Mouse (Mus musculus) megakaryocyte, adult 5-6 weeks (primary cell): ENCODE results near the gene Mnt. TPM values are rescaled to one million over a fixed set of nuclear protein-coding genes. Genes with fewer than 3 reads are reported as not detected.
A peak's percentile ranks its signal among the peaks of the same experiment; 100 is the strongest.
"Not testable (repeated sequence)": the region's sequence is repeated elsewhere in the genome, so short reads cannot be mapped to it uniquely, and the experiment has no call there.

ENCODE experiments used
- ATAC-seq: 2 replicates; pipeline ENCODE4 v1.8.0; 2016; ENCODE audit warnings: mild to moderate bottlenecking, inconsistent platforms; ENCODE audit not compliant: poor library complexity, severe bottlenecking
- total RNA-seq, 2 experiments: library from RNA; stranded (forward) in 1 of 2; stranded (reverse) in 1 of 2; fragments of 153-499, 151-499 nt in 1 of 2; fragments of 221-1000, 200-1000 nt in 1 of 2; gene quantifications; 2 replicates each; pipeline versions ENCODE4 v1.2.3 to v1.2.4; 2015 to 2017

Gene Mnt
- total RNA-seq (2015) (14.5 and 17.0 TPM in 2 replicates), total RNA-seq (2017) (3.8 and 6.1 TPM in 2 replicates)

GRCm38 (mm10) chr11:74830256-74831161 is at the start of gene Mnt:
Gene Mnt (plus strand): TSS chr11:74830920.
- peak; percentile 50 for ATAC-seq

GRCm38 (mm10) chr11:74792874-74793273 is 37.8 kb upstream of the Mnt start:
- no peak for ATAC-seq

DNA sequence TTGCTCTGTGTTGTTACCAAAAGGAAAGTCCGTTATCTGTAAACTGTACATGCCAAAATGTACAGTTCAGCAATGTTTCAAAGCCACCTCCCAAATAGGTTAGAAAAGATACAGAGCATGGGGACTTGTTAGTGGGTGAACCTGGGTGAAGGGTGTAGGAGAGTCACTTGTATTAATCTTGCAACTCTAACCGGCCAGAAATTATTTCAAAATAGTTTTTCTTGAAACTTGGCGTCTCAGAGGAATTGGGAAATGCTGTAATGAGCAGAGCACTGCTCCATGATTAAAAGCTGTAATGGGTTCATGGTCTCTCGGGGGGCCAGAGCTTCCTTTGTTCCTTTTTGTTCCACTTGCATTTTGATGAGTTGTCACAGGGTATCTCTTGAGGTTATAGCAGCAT is 30.1 kb upstream of the Mnt start:
- no peak for ATAC-seq

DNA sequence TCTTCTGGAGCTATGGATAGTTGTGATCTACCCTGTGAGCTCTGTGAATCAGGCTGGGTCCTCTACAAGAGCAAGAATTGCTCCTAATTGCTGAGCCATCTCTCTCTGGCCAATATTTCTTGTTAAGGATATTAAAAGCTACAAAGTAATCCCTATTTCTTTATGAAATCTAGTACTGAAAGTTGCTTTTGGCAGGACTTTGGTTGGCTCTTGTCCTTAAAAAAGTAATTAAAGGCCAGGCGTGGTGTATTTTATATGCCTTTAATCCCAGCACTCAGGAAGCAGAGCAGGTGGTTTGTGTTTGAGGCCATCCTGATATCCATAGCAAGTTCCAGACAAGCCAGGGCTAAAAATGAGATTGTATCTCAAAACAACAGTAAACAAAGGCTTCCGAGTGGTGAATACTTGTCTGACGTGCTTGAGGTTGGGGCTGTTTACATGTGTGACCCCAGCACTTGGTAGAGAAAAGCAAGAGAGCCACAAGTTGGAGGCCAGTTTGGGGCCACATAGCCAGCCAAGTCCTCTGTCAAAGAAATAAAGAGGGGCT is 26.6 kb upstream of the Mnt start:
- ATAC-seq = no peak

DNA sequence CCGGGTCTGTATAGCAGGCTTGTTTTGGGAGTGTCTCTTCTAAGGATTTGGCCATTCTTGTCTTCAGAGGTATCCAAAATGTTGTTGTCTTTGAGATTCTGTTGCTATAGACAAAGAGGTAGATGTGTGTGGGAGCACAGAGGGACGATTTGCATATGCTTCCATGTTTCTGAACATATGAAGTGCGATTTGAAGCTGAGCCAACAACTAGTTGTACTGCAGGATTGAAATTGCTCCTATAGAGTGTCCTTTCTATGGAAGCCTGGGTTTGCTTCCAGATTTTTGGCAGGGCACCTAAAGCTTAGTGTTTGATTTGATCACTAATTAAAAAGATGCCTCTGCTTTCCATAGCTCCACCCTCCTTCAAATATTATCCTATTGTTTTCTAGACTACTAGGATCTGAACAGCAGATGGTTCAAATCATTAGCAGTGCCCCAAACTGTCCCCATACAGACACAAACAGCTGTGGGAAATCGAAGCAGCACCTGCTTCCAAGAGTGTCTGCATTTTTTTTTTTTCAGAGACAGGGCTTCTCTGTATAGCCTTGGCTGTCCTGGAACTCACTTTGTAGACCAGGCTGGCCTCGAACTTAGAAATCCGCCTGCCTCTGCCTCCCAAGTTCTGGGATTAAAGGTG is 23.4 kb upstream of the Mnt start:
- ATAC-seq = no peak

DNA sequence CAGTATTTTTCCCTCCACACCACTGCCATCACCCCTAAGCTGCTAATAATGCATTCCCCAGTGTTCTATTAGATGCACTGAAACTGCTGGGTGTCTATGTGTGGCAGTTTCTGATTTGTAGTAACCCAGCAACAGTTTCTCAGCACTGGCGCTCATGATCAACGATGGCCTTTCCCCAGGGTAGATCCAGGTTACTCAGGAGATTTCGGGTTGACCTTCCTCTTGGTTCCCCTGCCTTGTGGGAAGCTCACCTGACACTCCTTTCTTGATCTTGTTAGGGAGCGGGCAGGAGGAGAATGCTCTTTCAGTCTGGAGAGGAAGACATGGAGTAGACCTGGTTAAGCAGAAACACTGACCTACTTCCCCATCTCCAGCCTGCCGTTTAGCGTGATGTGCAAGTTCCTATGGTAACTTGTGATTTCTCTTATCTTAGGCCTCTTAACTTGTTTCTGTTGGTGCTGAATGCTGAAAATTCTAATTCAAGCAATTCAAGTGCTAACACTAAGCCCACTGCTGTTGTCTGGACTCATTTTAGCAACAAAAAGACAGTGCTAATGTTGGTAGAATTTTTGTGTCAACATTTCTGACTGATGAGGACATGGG is 22.4 kb upstream of the Mnt start:
- no peak for ATAC-seq

- no peak for ATAC-seq
These were observed 20.6 kb upstream of the Mnt start for GRCm38 (mm10) chr11:74810134-74810533.

DNA sequence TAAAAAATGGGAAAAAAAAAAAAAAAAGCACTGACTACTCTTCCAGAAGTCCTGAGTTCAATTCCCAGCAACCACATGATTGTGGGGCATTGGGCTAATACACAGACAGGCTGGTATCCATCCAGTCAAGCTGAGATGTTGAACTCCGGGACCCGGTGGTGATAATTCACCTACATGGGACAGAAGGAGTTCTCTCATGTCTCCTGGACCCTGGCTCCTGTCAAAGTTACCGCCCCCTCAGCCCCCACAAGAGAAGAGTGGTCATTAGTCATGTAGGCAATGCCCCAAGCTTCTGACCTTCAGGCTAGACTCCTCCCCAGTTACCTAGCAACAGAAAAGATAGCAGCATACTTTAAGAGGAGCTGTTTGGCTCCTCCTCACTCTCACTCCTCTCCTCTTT is 19.7 kb upstream of the Mnt start:
- ATAC-seq = not testable (repeated sequence)

- ATAC-seq = no peak
These were observed 19.2 kb upstream of the Mnt start for GRCm38 (mm10) chr11:74811538-74811937.

- ATAC-seq = no peak
These were observed 14.9 kb upstream of the Mnt start for GRCm38 (mm10) chr11:74815795-74816194.

GRCm38 (mm10) chr11:74820921-74821320 is 9.8 kb upstream of the Mnt start:
- ATAC-seq = no peak

DNA sequence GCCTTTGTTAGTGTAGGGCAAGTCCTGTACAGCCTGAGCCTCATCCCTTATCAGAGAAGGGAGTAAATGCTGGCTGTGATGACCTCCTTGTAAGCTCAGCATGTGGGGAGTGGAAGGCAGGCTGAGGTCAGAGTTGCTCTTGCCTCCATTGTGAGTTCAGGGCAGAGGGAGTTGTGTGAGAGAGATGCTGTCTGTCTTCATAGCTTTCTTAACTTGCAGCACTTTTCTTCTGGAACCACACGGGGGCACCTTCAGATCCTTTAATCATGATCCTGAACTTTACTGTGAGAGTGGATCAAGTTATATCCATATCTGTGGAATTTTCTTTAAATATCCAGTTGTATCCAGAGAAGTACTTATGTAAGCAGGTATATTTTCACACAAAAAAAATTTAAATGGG is 9.3 kb upstream of the Mnt start:
- ATAC-seq = no peak

- ATAC-seq = no peak
These were observed 7.8 kb upstream of the Mnt start for GRCm38 (mm10) chr11:74822746-74823440.

DNA sequence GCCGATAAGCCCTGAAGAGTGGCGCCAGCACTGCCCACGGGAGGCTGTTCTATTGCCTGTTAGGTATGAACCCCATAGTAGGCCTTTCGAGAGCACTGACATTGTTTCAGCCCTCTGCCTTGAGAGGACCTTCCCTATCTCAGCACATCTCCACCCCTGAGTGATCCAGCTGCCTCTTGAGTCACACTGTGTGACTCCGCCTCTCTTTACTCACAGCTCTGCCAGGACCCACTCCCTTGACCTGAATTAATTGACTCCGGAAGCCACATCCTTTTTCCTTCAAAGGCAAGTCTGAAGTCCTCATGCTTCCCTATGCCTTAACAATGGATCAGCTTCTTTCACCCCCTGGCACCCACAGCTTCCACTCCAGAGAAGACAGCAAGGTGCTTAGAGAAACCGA is 4.6 kb upstream of the Mnt start:
- no peak for ATAC-seq

- ATAC-seq = no peak
These were observed 4.0 kb upstream of the Mnt start for GRCm38 (mm10) chr11:74826702-74827101.

DNA sequence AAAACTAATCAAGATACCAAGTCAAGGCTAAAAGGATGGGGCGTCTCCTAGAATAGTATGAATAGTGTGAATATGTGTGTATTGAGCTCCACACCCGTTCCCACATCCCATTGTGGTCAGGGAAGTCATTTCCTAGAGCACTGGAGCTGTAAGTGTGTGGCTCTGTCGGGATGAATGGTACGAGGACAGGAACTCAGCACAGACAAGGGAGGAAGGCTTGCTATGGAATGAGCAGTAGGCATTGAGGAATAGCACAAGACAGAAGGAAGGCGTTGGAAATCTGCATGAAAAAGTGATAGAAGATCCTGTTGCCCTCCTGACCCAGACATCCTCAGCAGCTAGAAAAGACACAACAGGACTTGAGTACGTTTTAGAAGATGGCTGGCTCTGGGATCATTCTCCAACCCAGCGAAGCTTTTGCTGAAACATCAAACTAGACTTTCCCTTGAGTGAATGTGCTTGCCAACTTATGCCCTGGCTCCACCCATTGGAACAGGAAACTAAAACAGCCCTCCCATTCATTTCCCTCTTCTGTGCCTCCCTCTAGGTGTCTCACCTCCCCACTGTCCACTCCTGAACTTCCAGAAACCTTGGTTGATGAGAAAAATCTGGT is 2.8 kb upstream of the Mnt start:
- no peak for ATAC-seq

DNA sequence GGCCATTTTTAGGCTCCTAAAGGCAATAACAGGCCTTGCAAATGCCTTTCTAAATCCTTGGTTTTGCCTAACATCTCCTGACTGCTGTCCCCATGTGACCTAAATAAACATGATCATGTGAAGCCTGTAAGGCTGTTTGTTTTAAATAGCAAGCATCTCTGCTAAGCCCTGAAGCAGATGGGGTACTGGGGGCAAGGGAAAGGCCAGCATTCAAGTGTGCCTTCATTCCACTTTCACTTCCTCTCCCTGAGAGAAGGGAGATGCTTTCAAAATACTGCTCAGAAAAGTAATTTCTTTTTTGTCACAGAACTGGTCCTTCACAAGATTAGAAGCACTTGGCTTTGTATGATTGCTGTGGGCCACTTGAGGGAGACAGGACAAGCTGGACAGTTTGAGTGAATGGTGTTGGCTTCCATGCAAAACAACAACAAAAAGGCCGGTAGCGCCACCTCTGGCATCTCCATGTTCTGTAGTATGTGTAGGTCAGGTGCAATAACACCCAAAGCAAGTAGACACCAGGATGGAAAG is 2.3 kb upstream of the Mnt start:
- no peak for ATAC-seq

- ATAC-seq = no peak
These were observed 1.7 kb upstream of the Mnt start for GRCm38 (mm10) chr11:74828965-74829550.

GRCm38 (mm10) chr11:74829812-74830211 is 908 bp upstream of the Mnt start:
- ATAC-seq = peak; percentile 43

DNA sequence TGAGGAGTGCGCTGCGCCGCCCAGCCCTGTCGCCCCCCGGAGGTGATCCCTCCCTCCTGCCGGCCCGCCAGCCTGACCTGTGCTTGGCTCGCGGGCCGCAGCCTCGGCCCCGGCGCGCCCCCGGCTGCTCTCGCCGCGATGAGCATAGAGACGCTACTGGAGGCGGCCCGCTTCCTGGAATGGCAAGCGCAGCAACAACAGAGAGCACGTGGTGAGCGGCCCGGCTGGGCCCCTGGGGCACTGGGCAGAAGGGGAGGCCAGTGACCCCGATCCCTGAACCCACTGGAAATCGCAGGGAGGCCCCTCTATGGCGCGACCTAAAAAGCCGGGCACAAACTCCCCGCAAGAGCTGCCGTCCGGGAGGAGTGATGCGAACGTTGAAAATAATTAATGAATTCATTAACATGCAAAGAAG is 478 bp downstream of the Mnt start:
- no peak for ATAC-seq
